Mouse (Mus musculus) bone marrow, adult 2 months (tissue): ENCODE measurements around the gene Fam189a1.

Source experiments
- CTCF ChIP-seq: fragments of 200-500 bp; IDR thresholded peaks from 2 replicates; pipeline ENCODE4 v1.5.1; 2011; ENCODE audit warnings: low read length, control low read depth; ENCODE audit not compliant: control insufficient read depth, insufficient read depth
- POLR2A ChIP-seq: fragments of 200-500 bp; IDR thresholded peaks from 2 replicates; pipeline ENCODE4 v1.6.1; 2011; ENCODE audit warnings: low read depth, mild to moderate bottlenecking, control low read depth, low read length, borderline replicate concordance; ENCODE audit not compliant: control insufficient read depth

DNA sequence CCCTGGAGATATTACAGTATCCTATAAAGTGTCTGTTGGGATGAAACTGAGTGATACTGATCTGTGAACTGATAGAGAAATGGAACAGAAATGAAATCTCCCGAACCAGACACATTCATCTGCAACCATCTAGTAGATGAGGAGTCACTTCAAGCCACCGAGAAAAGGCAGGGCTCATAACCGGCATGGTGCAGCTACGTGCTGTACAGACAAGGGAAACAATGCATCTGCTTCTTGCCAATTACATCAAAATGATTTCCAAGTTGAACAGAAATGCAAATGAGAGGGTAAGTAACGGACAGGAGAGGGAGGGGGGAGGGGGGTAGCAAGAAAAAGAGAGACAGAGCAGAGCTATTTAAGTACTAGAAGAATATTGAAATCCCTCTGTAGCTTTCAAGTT is 235.6 kb downstream of the Fam189a1 start:
- TF ChIP-seq POLR2A, result no peak
- no peak for TF ChIP-seq CTCF
